Mouse (Mus musculus) cerebellum, postnatal 36 days (tissue): ENCODE results near the gene Nav1.
A peak's percentile ranks its signal among the peaks of the same experiment; 100 is the strongest.

Source experiments
- DNase-seq, 2 experiments: peaks; one replicate each; pipeline ENCODE4 v3.0.0; 2021 to 2022; ENCODE audit warnings: mixed read lengths in 2 of 2

The Nav1 gene

GRCm38 (mm10) chr1:135581001-135581400 is 26.1 kb downstream of the Nav1 start:
- DNase-seq: no peak

GRCm38 (mm10) chr1:135579111-135579510 is 28.0 kb downstream of the Nav1 start:
- DNase-seq: no peak

GRCm38 (mm10) chr1:135577793-135578192 is 29.3 kb downstream of the Nav1 start:
- DNase-seq: no peak

- DNase-seq: no peak
These were observed 31.7 kb downstream of the Nav1 start for GRCm38 (mm10) chr1:135575393-135575792.

GRCm38 (mm10) chr1:135574451-135575208 is 32.5 kb downstream of the Nav1 start:
- DNase-seq: no peak

- DNase-seq: no peak
These were observed 34.8 kb downstream of the Nav1 start for GRCm38 (mm10) chr1:135572139-135572892.

- no peak for DNase-seq
These were observed 39.0 kb downstream of the Nav1 start for GRCm38 (mm10) chr1:135568087-135568486.

GRCm38 (mm10) chr1:135566611-135567010 is 40.5 kb downstream of the Nav1 start:
- no peak for DNase-seq

GRCm38 (mm10) chr1:135565775-135566174 is 41.3 kb downstream of the Nav1 start:
- no peak for DNase-seq

GRCm38 (mm10) chr1:135564660-135565519 is 42.2 kb downstream of the Nav1 start:
- DNase-seq: no peak

GRCm38 (mm10) chr1:135563781-135564414 is 43.2 kb downstream of the Nav1 start:
- DNase-seq: no peak

GRCm38 (mm10) chr1:135562982-135563650 is 44.0 kb downstream of the Nav1 start:
- no peak for DNase-seq

- DNase-seq: no peak
These were observed 45.0 kb downstream of the Nav1 start for GRCm38 (mm10) chr1:135562115-135562514.

- no peak for DNase-seq
These were observed 45.8 kb downstream of the Nav1 start for GRCm38 (mm10) chr1:135561282-135561681.

GRCm38 (mm10) chr1:135557976-135558375 is 49.1 kb downstream of the Nav1 start:
- no peak for DNase-seq

- DNase-seq: no peak
These were observed 51.2 kb downstream of the Nav1 start for GRCm38 (mm10) chr1:135555885-135556284.

- DNase-seq: no peak
These were observed 52.3 kb downstream of the Nav1 start for GRCm38 (mm10) chr1:135554632-135555260.

- DNase-seq: no peak
These were observed 53.5 kb downstream of the Nav1 start for GRCm38 (mm10) chr1:135553615-135554014.

- no peak for DNase-seq
These were observed 53.9 kb downstream of the Nav1 start for GRCm38 (mm10) chr1:135553154-135553553.

GRCm38 (mm10) chr1:135550886-135551285 is 56.2 kb downstream of the Nav1 start:
- DNase-seq: no peak

GRCm38 (mm10) chr1:135548750-135549149 is 58.3 kb downstream of the Nav1 start:
- peak; percentile 56 to 64 for DNase-seq

- no peak for DNase-seq
These were observed 61.0 kb downstream of the Nav1 start for GRCm38 (mm10) chr1:135546099-135546498.
